Mouse (Mus musculus) left cerebral cortex, adult 11 months (tissue): ENCODE measurements at regions not wholly inside any gene's neighbourhood (a gene's known extent, or its start where the extent isn't known, plus 50 kb on each side); places are given as distances from the start of the nearest gene placed in this dataset.

ENCODE experiments used
- DNase-seq: peaks from one replicate; pipeline ENCODE4 v3.0.0; 2022; ENCODE audit warnings: low spot score

DNA sequence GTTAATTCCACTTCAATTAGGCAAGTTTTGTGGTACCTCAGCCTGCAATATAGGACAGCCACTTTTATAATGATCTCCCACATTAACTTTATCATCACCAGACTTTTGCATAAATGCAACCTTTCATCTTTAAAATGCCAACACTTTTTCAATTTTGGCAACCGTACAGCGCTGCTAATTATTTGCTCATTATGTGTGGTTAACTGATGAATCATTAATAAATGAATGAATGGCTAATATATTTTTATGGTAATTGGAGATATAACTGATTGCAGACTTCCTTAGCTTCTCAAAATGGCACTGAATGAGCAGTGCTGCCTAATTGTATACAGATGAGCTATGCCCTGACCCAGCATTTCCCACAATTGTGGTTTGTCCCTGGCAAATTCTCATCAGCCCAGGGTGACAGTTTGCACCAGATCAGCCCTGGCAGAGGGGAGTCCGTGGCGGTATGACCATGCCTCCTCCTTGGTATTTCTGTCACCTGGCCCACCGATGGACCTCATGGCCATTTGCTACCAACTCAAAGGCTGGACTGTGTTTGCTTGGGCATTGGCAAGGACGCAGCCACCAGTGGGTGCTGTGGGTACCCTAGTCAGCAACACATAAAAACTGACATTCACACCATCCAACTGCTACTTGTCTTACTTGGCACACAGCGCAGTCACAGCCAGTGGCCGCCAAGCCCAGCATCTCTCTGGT lies 173.7 kb upstream of the Lmo4 start:
- DNase-seq: no peak

DNA sequence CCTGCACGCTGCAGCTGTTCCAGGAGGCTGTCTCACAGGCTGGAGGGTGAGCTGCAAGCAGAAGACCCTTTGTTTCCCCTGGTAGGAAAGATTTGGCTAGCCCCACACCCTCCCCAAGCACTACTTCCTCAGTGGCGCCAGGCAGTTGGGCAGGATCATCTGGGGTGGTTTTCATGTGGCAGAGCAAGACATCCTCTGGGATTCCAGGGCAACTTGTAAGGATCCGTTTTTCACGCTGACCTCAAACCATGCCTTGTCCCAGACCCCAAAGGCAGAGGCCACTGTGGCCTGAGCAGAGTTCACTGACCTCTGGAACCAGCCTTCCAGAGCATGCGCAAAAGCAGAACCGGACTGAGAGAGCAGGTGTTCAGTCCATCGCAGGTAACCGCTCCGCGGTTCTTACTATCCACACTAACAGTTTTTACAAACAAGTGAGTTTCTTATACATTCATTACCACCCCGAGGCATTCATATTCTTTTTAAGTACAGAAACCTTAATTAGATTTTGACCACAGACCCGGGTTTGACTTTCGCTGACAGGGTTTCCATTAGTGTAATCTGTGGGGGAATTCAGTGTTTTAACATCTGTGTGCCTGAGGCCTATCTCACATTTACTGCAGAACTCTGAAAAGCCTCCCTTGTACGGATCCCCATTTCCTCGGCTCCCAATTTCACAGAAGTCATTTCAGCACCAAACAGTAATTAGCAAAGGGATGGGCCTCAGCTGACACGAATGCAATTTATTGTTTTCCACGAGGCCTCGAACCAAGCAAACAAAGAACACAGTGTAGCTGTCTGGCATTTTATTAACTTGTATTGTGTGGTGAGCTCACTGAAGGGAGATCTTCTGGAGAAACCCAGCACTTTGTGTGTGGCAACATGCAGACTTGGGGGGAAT lies 172.9 kb upstream of the Lmo4 start:
- no peak for DNase-seq

DNA sequence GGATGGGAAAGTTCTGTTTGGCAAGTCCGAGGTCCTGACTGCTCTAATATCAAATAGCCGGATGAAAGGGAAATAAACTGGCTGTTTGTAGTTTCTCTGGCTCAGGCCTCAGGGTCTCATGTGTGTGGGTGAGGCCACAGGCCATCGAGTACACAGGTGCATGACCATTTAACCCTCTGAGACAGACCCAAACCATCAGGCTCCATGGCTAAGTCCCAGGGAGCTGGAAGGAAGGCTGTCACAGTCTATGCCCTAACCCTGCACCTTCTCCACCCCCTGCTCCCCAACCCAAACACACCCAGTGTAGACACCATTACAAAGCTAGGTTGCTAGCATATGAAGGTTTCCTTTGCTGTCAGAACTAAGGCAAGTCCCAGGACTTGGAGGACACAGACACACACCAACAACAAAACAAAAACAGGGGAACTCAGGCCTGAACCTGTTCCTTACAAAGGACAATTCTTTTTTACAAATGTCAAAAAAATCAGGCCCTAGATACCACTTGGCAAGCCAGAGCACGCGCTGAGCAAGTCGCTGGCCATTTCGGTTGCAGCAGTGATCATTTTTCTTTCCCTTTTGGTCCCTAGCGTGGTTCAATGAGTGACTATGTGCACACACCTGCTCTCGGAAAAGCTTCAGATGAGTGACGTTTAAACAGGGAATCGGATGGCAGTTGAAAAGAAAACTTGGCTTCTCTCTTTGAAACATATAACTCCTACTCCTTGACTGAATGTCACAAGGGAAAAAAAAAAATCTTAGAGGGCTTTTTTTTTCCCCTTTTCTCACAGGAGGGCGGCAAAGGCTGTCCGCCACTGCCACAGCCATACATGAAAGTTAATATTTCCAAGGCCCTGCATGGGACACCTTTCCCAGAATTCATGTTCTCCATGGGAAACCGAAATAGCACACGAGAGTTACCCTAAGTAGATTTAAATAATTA lies 171.7 kb upstream of the Lmo4 start:
- no peak for DNase-seq

DNA sequence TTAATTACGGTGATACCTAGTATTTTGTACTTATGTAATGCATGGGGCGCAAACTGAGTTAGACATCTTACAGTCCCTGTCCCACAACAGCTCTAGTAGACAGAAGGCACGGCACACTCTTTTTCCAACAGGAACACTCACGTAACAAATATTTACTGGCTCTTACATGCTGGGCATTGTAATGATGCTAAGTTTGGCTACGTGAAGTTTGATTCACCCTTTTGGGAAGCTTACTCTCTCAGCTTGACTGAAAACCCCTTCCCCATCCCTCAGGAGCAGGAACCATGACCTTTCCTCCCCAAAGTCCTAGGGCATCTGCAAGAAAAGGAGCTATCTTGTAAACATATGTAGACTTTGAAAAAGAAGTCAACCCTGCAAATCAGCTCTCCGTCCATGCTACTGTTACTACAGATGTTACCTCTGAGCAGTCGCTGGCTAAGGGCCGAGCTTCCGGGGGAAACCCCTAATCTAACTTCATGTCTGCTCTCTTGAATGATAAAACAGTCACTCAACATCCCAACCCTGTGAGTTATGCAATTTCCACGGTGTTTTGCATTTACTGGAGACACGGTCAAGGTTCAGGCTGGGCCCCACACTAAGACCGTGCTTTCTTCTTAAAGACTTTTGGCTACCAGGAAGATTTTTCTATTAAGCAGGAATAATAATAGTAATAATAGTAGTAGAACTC lies 170.8 kb upstream of the Lmo4 start:
- no peak for DNase-seq

DNA sequence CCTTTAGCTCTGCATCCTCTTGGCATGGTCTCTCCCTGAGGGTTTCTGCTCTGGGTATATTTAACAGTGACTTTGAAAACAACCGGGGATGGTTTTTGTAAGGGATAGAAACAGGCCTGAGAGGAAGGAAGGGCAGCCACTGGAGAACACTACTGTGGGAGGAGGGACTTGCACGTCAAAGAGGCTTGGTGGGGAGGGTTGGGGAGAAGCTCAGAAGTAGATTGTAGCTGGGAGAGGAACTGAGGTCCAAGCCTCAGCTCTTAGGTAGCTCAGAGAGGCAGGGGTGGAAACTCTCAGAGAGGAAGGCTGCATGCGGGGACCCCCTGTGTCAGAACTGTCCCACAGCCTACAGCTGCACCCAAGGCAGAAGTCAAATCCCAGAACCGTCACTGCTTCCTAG lies 163.3 kb upstream of the Lmo4 start:
- DNase-seq: no peak

DNA sequence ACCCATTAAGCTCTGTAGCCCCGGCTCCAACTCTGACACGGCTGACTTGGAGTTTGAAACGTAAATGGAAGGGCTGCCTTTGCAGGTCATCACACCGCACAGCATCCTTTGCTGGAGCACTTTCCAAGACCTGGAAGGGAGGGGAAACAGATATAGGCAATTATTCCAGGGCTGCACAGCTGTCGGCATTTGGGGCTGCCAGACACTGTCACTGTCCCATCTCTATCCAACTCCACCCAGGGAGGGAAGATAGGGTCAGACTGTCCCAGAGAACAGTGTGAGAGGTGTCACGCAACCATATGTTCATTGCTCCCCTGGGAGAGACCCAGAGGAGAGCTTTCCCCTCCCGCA lies 162.7 kb upstream of the Lmo4 start:
- no peak for DNase-seq

DNA sequence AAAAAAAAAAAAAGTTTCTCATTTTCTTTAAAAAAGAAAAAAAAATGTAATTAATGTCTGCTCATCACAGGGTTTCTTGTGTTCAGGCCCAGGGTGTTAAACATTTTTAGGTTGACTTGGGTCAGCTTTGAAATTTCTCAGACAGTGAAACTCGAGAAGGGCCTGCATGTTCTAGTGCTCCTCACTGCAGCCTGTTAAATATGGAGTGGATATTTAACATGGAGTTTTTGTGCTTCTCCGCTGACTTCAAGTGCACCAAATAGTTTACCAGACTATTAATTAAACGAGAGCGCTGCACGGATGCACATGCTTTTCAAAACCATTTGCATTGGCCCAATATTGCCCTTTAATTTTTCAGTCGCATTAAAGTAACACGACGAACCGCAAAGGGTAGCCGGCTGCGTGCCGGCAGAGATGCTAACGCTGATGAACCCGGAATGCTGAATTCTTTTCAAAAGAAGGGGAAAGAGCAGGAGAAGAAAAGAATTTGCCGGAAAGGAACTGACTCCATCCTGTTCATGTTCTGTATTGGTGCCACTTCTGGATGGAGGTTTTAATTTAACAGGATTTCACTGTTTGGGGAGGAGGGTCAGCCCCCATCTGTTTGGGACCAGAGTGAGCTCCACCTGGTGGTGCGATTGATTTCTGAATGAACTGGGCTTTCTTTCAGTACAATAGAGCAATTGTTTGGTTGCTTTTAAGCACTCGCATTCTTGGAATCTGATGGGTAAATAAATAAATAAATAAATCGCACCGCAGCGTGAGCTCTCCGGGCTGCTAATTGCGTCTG lies 162.2 kb upstream of the Lmo4 start:
- DNase-seq: no peak

DNA sequence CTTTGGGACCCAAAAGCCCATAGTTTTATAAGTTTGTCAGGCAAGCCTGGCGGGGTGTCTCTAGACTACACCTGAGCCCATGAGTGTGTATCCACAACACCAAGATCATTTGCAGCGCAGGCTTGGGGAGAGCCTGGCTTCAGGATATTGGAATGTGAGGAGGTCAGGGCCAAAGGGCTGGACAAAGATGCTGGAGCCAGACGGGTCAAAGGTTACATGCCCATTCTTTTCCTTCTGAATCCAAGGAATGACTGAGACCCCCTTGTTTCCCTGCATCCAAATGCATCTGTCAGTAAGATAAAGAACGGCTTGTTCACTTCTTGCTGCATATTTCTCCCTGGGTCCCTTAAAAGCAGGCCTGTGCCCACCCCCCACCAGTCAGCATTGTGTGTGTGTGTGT lies 160.9 kb upstream of the Lmo4 start:
- DNase-seq: no peak

DNA sequence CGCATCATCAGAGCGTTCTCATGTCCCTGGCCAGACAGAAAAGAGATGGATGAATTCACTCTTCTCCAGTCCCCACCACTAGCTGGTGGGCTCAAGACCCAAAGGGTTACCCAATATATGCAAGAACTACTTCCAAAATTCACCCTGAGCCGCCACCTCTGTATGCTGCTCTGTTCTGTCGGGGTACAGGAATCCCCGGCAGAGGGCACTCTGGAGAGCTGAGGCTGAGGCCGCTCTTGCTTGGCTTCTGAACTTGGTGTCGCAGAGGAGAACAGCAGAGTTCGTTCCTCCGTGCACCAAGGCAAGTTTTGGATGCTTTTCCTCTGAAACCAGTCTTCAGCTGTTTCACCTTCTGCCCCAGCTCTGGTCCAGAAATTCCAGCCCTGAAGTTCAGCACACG lies 157.5 kb upstream of the Lmo4 start:
- no peak for DNase-seq

DNA sequence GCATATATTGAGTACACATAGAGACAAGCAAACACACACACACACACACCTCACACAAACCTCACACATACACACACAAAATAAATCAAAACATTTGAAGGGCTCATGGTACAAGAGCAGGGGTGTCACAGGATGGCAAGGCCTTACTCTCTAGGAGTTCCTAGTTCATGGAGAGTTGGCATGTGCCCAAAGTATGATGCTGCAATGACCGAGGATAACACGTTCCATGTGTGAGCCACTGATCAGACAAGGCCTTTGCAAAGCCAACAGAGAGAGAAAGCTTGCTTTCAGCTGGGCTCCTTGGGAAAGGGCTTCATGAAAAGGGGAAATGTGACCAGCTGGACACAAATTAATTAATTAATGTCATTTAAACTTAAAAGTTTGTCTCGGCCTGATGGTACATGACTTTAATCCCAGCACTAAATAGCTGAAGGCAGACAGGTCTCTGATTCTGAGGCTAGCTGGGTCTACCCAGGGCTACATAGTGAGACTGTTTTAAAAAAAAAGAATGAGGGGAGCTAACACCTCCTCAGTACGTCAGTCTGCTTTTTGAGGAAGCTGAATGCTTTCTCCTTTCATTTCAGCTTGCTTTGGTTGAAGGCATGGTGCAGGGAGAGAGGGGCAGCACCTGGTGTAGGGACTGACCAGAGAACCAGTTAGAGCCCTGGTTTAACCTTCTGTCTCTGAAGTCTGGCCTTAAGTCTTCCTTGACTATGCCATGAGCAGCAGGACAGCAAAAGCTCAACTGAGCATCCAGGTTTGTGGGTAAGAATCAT lies 156.4 kb upstream of the Lmo4 start:
- DNase-seq: no peak

DNA sequence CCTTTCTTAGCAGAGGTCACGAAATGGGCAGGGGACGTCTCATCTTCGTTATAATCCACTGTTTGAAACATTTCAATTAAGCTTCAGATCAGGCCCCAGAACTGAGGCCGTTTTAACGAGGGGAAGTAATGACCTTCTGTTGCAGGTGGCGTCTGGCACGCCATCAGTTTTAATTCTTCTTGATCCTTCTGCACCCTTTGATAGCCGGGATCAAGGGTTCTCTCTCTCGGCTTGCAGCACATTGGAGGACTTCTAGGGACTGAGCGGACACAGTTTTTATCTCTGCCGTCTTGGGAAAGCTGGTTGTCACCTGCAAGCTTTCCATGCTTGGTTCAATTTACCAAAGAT lies 151.9 kb upstream of the Lmo4 start:
- no peak for DNase-seq

DNA sequence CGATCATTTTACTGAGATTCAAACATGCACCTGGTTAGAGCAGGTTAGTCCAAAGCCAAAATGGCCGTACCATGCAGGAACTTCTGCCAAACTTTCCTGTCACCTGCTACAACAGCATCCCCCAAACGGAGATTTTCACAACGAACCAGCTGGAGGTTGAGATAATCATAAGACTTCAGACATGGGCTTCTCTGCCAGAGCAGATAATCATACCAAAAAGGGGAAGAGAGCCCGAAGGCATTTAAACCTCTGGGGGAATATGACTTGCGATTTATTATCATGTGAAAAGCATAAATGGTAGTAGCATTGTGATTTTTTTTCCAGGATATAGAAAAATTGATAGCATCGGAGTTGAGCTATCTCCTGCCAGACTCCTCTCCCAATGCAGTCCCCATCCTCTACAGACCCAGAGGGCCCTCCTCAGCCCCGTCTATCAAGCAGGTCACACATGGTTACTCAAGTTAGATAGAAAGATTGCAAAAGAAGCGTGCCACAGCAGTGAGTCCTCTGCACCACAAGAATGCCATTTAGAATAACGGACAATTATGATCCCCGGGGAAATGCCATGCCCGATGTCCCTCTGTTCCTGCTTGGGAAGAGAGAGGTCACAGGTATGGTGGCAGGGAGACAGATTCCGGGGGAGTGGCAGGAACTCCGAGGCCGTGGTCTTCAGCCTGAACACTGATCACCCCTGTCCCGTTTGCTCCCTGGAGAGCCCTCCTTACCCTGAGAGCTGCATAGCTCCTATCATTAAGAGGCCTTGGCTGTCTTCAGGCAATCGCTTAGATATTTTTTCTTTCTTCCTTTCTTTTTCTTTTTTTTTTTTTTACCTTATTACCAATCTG lies 151.3 kb upstream of the Lmo4 start:
- no peak for DNase-seq

DNA sequence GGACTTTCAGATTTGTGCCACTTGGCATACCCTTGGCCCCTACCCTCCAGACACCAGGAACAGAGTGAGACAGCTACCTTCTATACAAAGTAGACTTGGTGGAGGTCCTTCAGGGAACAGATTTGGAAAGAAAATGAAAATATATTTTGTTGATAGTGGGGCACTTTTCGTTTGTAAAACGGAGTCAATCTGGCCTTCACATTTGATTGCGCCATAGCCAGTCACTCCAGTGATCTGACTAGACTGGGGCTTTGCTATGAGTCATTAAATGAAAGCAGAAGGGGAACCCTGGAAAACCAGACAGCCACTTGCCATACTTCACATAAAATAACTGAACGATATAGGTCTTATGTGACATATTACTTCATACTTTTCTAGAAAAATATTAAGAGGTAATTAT lies 147.5 kb upstream of the Lmo4 start:
- DNase-seq: no peak

DNA sequence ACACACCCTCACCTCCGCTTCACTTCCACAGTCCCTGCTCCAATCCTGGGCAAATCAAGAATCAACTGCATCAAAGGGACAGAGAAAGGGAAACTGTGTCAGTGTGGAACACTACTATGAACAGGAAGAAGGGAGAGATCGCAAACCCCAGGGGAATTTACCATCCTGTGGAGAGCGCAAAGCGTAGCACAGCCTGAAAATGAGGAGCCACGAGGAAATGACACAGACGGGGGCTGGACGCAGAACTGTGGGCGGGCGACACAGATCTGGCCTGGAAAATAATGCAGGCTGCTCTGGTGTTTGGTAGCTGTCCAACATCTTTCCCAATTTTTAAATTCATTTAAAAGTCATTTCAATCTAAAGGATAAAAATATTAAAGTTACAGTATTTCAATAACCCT lies 143.4 kb upstream of the Lmo4 start:
- DNase-seq: no peak

DNA sequence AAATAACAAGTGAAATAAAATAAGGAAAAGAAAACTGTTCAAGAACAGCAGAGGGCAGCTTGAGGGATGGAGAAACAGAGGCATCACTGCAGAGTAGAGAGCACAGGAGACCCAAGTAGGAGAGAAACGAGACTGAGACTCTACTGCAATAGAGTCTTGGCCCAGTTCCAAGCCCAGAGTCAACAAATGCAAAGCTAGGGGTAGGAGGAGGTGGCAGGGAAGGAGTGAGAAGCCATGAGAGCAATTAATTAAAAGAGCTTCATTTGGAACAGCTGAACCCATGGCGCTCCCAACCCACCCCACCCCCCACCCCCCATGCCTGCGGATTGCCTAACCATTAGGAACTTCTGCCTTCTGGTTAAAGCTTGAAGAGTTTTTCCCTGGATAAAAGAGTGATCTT lies 130.2 kb upstream of the Lmo4 start:
- no peak for DNase-seq

DNA sequence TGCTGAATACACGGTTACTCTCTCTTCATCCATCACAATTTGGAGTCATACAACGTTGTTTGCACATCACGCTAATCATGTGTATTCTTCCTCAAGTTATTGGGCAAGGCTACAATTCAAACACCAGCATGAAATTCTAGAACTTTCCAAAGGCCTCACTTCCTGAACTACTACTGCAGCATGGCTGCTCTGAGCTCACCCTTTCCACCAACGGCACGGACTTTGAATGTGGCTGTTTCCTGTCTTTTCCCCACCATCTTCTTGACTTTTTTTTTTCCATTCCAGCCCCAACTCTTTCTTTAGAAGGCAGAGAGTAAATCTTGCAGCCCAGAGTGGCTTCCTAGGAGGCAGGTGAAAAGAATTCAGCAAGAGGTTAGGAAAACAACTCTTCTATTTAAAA lies 129.2 kb upstream of the Lmo4 start:
- DNase-seq: no peak

DNA sequence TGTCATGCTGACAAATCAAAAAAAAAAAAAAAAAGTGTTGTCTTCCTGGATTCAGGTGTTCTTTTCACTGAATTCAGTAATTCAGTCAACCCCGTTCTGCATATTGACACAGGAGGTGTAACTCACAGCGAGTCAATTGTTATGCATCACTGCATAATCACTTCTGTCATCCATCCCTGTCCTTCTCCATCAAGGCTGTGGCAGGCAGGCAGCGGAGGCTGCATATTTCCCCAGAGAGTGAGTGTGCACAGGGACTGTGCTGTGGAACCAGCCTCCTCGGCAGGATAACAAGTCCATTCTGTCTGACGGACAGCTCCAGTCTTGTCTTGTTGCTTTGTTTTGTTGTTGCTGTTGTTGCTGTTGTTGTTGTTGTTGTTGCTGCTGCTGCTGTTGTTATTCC lies 127.3 kb upstream of the Lmo4 start:
- DNase-seq: no peak

DNA sequence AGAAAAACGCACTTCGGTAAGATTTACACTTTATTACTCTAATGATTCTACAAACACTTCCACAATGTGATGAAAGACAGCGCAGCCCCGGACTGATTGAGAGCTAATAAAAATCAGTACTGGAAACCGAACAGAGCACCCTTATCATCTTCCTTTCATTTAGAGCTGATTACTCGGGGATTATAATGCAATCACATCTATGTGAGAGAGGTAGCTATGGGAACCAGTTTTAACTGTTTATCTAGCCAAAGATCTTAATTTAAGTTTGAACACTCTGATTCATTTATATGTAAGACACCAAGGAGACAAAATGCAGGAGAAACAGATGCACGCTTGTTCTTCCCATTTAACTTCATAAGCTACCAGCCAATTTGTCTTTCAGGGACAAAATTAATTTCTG lies 124.1 kb upstream of the Lmo4 start:
- DNase-seq: no peak

DNA sequence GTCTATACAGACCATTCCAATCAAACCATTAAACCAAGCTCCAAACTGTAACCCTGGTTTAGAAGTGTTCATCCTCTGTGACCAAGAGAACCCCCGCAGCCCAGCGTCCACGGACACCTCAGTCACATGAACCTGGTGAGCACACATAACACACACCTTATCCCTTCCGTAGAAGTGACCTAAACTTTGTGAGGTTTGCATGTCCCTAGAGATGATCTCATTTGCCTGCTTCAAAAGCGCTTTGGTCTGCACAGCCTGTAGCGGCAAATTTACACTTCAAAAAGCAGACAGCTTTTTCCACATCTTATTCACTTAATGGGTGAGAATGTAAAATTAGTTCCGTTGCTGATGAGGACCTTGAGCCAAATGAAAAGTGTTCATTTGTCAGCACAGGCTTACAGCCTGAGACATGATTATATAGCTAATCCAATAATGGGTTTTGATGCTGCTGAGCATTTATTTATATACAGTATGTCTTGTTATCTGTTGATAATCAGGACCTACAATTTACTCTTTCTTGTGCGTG lies 122.3 kb upstream of the Lmo4 start:
- no peak for DNase-seq
